In the genomic region with DNA sequence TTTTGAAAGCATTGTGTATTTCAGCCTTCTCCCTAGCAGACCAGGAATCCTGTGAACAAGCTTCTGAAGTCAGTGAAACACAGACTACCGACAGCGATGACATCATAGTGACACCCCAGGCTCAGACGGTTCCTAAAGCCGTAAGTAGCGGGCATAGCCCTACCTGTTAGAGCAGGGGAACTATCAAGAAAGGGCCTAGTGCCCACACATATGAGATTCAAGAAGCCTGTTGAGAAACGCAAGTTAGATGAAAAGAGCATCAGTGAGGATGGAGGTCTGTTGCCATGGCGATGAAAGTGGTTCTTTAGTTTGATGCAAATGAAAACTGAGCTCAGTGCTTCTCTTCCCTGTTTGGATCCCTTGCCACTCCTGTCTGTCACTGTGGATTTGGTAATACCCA, we compare ENCODE assay signal across 12 mouse cellular contexts. TPM values are rescaled to one million over a fixed set of nuclear protein-coding genes. Genes with fewer than 3 reads are reported as not detected.
DNase-seq lines count a peak whose midpoint lies in the region.
"Had no signal": no experiment of that assay in that cellular context is flagged by ENCODE, and none has a peak within 500 bp of the region (broad histone marks: within the 10 kb centered on the region; RNA-seq: fewer than 3 reads in every experiment).

No protein-coding gene starts in this region.

- intact Hi-C loops in left cerebral cortex, postnatal 4 days (cut with DNase I), result no loop called here

- DNase-seq in left cerebral cortex, adult 11 months (ENCODE audit: low spot score), result peak; percentile 22
- no peak for DNase-seq in left cerebral cortex, postnatal 4 days
- DNase-seq in frontal cortex, adult 2 months (ENCODE audit: extremely low spot score in 1 of 2, low spot score in 1 of 2), result peak; percentile 31 to 65
- DNase-seq in left cerebral cortex, adult 18-20 months (ENCODE audit: low spot score in 2 of 2), result peak; percentile 16 to 39
- peak; percentile 54 to 76 for DNase-seq in right cerebral cortex, postnatal 10 days (ENCODE audit: low spot score in 2 of 2)
- no peak for DNase-seq in kidney, postnatal 25 days
- DNase-seq in kidney, postnatal 36 days, result no peak
- no peak for DNase-seq in cerebellum, adult 8-10 months
- DNase-seq: cerebellum, postnatal 10 days; gastrocnemius, postnatal 14 days; kidney, adult 2 months; thymus, postnatal 25 days had no signal

RNA-seq across cellular contexts. Expression of gene Rpgrip1, which starts 41.7 kb away (rescaled TPM):
- 1 to 10 TPM; 2.3 to 2.5 TPM for total RNA-seq in left cerebral cortex, postnatal 4 days (2021)
- polyA plus RNA-seq in frontal cortex, adult 2 months (2012; rRNA removed), result 1.4 and 2.0 TPM in 2 replicates
- 1 to 10 TPM; 1.7 to 1.8 TPM for total RNA-seq in left cerebral cortex, adult 18-20 months (2021)

RNA-seq across cellular contexts. Expression of gene Supt16, which starts 45.0 kb away (rescaled TPM):
- 10 to 100 TPM; 71.3 to 73.2 TPM for total RNA-seq in left cerebral cortex, postnatal 4 days (2021)
- polyA plus RNA-seq in frontal cortex, adult 2 months (2012; rRNA removed), result 33.0 and 33.4 TPM in 2 replicates
- 10 to 100 TPM; 55.8 to 58.4 TPM for total RNA-seq in left cerebral cortex, adult 18-20 months (2021)

RNA-seq across cellular contexts. Expression of gene Hnrnpc, which starts 48.4 kb away (rescaled TPM):
- 100 to 1,000 TPM; 220 to 223 TPM for total RNA-seq in left cerebral cortex, postnatal 4 days (2021)
- polyA plus RNA-seq in frontal cortex, adult 2 months (2012; rRNA removed), result 260 and 273 TPM in 2 replicates
- total RNA-seq in left cerebral cortex, adult 18-20 months (2021), result 100 to 1,000 TPM; 238 to 239 TPM

Comparison
In these comparisons a context has a peak if more than half of its experiments do, and no peak if none do; other contexts are left out.
1. DNase-seq: peak in left cerebral cortex, adult 11 months (single experiment), frontal cortex, adult 2 months (2 of 2), left cerebral cortex, adult 18-20 months (2 of 2) and right cerebral cortex, postnatal 10 days (2 of 2); none in left cerebral cortex, postnatal 4 days (single experiment), kidney, postnatal 25 days (0 of 2), kidney, postnatal 36 days (0 of 2) and cerebellum, adult 8-10 months (single experiment).